Mouse (Mus musculus): ENCODE results near the gene Zfp142. TPM values are rescaled to one million over a fixed set of nuclear protein-coding genes. Genes with fewer than 3 reads are reported as not detected.

Gene Zfp142
- 6.5 and 6.9 TPM in 2 replicates for polyA plus RNA-seq (2015; fragmentation: Nextera tagmentation; extraction: Ambion mirVana)

DNA sequence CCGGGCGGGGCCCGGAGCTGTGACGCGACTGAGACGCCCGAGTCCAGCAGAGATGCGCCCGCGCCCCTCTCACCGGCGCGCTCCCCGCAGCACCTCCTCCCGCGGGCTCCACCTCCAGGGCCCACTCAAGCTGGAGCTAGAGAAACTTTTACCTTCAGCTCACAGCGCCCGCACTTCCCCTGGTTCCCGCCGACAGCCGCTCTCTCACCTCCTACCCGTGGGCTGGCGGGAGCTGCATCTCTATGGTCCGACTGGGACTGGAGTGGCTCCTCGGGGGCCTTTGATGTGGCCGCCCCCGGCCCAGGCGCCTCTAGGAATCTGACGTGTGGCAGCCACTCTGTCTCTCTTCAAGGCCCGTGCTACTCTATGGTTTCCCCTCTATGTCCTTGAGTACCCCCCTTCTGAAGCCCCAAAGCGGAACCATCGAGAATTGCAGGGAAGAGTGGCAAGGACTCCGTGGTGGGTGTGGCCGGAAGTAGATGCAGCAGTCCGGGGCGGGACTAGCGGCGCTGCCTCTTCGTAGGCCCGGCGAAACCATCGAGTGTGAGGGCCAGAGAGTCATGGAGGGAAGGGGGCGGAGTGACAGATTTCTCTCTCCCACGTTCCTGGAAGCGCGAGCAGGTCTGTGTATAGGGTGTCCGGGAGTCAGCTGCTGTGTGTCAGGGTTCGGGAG lies at the start of gene Zfp142, which contains the start of gene Bcs1l:
Gene Zfp142, minus strand, starts transcription at position 474 of the 673 bp plus-strand sequence.
Gene Bcs1l, plus strand, starts transcription at position 517 of the 673 bp plus-strand sequence.
- under 1% methylated on average over 48 of the region's 48 CpGs for WGBS
- peak; percentile 99 for ATAC-seq (ENCODE audit: borderline replicate concordance, extremely low read depth, low FRiP score, low TSS enrichment)

DNA sequence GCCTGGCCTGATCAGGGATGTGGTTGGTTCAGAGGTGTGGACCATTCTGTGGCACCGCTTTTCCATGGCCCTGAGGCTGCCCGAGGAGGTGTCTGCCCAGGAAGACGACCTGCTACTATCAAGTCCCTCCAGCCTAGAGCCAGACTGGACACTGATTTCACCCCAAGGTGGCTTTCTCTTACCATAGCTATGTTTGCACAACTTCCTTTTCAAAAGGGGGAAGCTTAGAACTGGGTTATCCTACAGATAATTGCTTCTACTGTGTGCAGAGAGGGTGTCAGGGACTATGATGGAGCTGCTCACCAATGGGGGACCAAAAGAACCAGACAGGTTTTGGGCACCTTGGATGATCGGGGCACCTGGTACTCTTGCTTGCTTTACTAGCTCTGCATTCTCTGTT lies 44.7 kb upstream of the Zfp142 start:
- Histone ChIP-seq H3K36me3 (no peaks in the 10 kb centered on the region), H3K4me3 (no peak overlapping the region), H3K9ac (no peak overlapping the region), H3K27me3 (no peaks in the 10 kb centered on the region), H3K27ac (no peak overlapping the region), H3K4me1 (no peaks in the 10 kb centered on the region), H3K4me2 (no peak overlapping the region), H3K9me3 (no peaks in the 10 kb centered on the region)
- ATAC-seq (ENCODE audit: borderline replicate concordance, extremely low read depth, low FRiP score, low TSS enrichment): no peak
- 83% methylated on average over 4 of the region's 4 CpGs for WGBS

More for the DNA sequence above, at the start of gene Zfp142, which contains the start of gene Bcs1l:
- H3K4me1 ChIP-seq: peaks cover 21% of the 10 kb centered on the region
- peak within 1 kb of the TSS; percentile 77 for H3K27ac ChIP-seq
- no peaks in the 10 kb centered on the region for H3K27me3 ChIP-seq
- no peaks in the 10 kb centered on the region for H3K9me3 ChIP-seq
- peak within 1 kb of the TSS; percentile 80 for H3K9ac ChIP-seq
- H3K4me2 ChIP-seq: peak within 1 kb of the TSS; percentile 87
- peak within 1 kb of the TSS; percentile 90 for H3K4me3 ChIP-seq
- H3K36me3 ChIP-seq: peaks cover 43% of the 10 kb centered on the region

DNA sequence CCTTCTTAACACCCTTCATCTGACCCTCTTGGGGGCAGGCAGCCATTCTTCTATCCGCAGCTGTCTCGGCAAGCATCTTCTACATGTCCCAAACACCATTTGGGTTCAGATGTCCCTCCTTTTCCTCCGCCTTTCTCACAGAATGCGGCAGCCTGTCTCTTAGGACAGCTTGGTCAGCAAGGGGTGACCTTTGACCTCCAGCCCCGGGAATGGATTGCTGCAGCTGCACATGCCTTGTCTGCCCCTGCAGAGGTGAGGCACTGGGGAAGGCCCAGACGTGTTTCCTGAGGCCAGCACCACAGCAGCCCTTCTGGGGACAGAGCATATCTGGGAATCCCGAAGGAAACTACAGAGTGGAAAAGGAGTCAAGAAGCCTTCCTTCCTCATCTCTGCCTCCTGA lies 40.0 kb upstream of the Zfp142 start:
- no peak for ATAC-seq (ENCODE audit: borderline replicate concordance, extremely low read depth, low FRiP score, low TSS enrichment)
- 32% methylated on average over 7 of the region's 7 CpGs for WGBS

DNA sequence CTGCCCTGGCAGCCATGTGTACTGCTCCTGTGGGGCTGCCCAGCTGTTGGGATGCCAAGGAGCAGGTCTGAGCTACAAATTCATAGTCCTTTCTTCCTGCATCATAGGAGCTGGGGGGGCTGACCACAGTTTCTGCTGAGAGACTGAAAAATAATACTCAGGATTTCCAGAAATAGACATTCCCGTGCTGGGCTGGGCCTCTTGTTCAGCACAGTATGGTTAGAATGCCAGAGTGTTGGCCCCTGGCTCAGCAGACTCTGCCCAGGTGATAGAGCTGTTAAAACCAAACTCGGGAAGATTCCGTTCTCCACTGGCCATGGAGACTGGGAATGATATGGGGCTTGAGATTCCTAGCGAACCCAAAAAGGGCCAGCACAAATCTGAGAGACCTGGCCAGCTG lies 38.0 kb upstream of the Zfp142 start:
- Histone ChIP-seq H3K9me3 (no peaks in the 10 kb centered on the region), H3K9ac (no peak overlapping the region), H3K4me1 (no peaks in the 10 kb centered on the region), H3K4me2 (no peak overlapping the region), H3K4me3 (no peak overlapping the region), H3K27ac (no peak overlapping the region), H3K36me3 (no peaks in the 10 kb centered on the region), H3K27me3 (no peaks in the 10 kb centered on the region)
- no peak for ATAC-seq (ENCODE audit: borderline replicate concordance, extremely low read depth, low FRiP score, low TSS enrichment)
- 80% methylated on average over 4 of the region's 4 CpGs for WGBS

More for the DNA sequence above, 40.0 kb upstream of the Zfp142 start:
- no peaks in the 10 kb centered on the region for H3K9me3 ChIP-seq
- no peak overlapping the region for H3K9ac ChIP-seq
- no peaks in the 10 kb centered on the region for H3K4me1 ChIP-seq
- no peak overlapping the region for H3K4me2 ChIP-seq
- H3K27me3 ChIP-seq: no peaks in the 10 kb centered on the region
- no peak overlapping the region for H3K27ac ChIP-seq
- H3K4me3 ChIP-seq: no peak overlapping the region
- H3K36me3 ChIP-seq: no peaks in the 10 kb centered on the region

DNA sequence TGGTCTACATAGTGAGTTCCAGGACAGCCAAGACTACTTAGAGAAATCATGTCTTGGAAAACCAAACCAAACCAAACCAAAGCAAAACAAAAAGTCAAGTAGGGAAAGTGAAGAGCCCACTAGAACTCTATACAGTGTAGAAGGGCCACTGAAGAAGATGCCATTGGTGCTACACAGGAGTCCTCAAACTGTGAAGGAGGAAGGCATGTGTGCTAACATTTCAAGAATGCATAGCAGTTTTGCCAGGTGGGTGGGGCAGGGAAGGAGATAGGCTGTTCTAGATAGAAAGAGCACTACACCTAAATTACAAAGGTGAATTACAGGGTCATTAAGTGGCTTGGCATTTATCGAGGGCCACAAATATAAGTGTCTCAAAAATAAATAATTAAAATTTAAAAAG lies 36.1 kb upstream of the Zfp142 start:
- H3K27me3 ChIP-seq: no peaks in the 10 kb centered on the region
- no peak overlapping the region for H3K9ac ChIP-seq
- H3K4me1 ChIP-seq: no peaks in the 10 kb centered on the region
- H3K4me3 ChIP-seq: no peak overlapping the region
- H3K36me3 ChIP-seq: no peaks in the 10 kb centered on the region
- no peak for ATAC-seq (ENCODE audit: borderline replicate concordance, extremely low read depth, low FRiP score, low TSS enrichment)
- H3K9me3 ChIP-seq: no peaks in the 10 kb centered on the region
- H3K4me2 ChIP-seq: no peak overlapping the region
- 77% methylated on average over 1 of the region's 1 CpGs for WGBS
- H3K27ac ChIP-seq: no peak overlapping the region

DNA sequence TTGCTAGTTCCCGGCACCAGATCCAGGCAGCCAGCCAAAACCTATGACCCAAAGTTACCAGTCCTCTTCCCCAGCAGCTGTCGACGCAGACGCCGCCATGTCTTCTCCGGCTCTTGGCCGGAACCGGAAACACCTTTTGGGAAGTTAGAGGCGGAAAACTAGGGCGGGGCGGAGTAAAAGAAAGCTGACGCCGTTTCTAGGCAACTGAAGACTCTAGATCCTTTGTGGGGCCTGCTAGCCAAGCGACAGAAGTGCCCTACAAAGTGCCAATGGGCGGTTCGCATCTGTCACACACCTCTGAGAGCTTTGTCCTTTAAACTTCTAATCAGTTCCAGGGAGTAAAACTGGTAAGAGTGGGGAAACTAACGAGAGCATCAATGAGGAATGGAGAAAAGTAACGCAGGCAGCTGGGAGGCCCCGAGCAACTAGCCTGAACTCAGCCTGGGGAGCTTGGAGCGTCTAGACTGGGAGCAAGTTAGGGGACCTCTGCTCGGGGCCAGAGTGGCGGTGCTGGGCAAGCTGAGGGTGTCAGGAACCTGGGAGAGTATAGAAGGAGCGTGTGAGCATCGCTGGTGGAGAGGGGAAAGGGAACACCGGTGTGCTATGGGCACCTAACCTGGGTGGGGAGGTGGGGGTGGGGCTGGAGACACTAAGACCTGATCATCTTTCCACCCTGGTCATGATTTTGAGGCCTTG lies 13.4 kb upstream of the Zfp142 start, which contains the start of the genes Rnf25 and Stk36:
Gene Rnf25, minus strand, starts transcription at position 131 of the 696 bp plus-strand sequence.
Gene Stk36, plus strand, starts transcription at position 179 of the 696 bp plus-strand sequence.
- WGBS: 8% methylated on average over 25 of the region's 25 CpGs
- Histone ChIP-seq H3K4me3 (peak within 1 kb of the TSS; percentile 95), H3K4me1 (peaks cover 16% of the 10 kb centered on the region)

DNA sequence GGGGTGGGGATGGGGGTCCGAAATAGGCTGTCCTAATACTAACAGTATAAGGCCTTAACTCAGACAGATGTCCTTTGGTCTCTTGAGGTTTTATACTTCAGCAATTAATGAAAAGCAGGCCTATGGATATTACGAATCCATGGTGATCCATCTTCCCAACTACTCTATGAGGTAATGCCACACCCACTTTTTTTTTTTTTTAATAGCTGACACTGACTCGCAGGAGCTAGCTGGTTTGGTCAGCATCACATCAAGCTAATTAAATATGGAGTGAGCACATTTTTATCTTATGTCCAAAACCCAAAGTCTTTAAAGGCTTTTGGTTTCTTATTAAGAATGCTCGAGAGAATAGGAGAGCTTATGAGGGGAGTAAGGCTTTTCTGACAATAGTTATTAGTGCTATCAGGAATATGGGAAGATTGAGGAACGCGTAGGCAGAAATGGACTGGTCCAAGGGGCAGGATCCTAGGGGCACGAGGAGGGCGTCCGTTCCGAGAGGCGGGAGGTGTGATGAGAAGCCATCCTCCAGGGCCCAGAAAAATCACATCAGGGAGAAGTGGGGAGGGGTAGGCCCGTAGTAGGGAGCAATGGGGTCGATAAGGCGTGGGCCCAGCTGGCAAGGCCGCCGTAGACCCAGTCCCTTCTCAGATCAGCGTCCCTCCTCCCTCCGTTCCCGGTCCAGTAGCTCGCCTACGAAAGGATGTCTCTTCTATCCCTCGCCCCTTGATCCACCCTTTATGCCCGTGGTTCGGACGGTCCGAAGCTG lies 12.6 kb upstream of the Zfp142 start:
- 7% methylated on average over 26 of the region's 26 CpGs for WGBS
- ATAC-seq (ENCODE audit: borderline replicate concordance, extremely low read depth, low FRiP score, low TSS enrichment): peak; percentile 54

More for the DNA sequence above, 13.4 kb upstream of the Zfp142 start, which contains the start of the genes Rnf25 and Stk36:
- H3K27ac ChIP-seq: peak within 1 kb of the TSS; percentile 63
- H3K9ac ChIP-seq: peak within 1 kb of the TSS; percentile 89
- H3K9me3 ChIP-seq: no peaks in the 10 kb centered on the region
- H3K36me3 ChIP-seq: peaks cover 21% of the 10 kb centered on the region
- no peaks in the 10 kb centered on the region for H3K27me3 ChIP-seq
- peak within 1 kb of the TSS; percentile 83 for H3K4me2 ChIP-seq
- ATAC-seq (ENCODE audit: borderline replicate concordance, extremely low read depth, low FRiP score, low TSS enrichment): peak; percentile 91

DNA sequence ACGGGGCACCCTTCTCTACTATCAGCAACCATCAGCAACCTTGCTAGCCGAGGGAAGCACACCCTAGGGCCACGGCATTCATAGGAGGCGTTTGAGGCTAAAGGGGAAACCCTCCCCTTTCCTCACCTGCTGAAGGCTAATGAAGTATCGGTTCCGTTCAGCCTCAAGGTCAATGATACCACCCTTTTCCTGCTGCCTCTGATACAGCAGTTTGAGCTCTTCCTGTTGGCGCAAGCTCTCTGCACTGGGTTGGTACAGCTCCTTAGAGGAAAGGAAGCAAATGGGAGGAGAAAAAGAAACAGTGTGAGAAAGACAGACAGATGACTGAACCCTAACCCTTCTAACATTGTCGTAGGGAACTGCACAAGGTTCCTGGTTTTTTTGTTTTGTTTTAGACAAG lies 6.4 kb upstream of the Zfp142 start:
- Histone ChIP-seq H3K4me2 (no peak overlapping the region), H3K9ac (no peak overlapping the region), H3K27me3 (no peaks in the 10 kb centered on the region), H3K36me3 (peaks cover 82% of the 10 kb centered on the region), H3K27ac (no peak overlapping the region), H3K4me3 (no peak overlapping the region), H3K9me3 (no peaks in the 10 kb centered on the region), H3K4me1 (no peaks in the 10 kb centered on the region)
- 75% methylated on average over 8 of the region's 8 CpGs for WGBS
- no peak for ATAC-seq (ENCODE audit: borderline replicate concordance, extremely low read depth, low FRiP score, low TSS enrichment)

More for the DNA sequence above, 12.6 kb upstream of the Zfp142 start:
- H3K9me3 ChIP-seq: no peaks in the 10 kb centered on the region
- H3K27me3 ChIP-seq: no peaks in the 10 kb centered on the region
- peak overlapping the region; percentile 63 for H3K27ac ChIP-seq
- H3K4me1 ChIP-seq: peaks cover 16% of the 10 kb centered on the region
- H3K4me2 ChIP-seq: peak overlapping the region; percentile 83
- H3K4me3 ChIP-seq: peak overlapping the region; percentile 95
- H3K9ac ChIP-seq: peak overlapping the region; percentile 89
- H3K36me3 ChIP-seq: peaks cover 26% of the 10 kb centered on the region

DNA sequence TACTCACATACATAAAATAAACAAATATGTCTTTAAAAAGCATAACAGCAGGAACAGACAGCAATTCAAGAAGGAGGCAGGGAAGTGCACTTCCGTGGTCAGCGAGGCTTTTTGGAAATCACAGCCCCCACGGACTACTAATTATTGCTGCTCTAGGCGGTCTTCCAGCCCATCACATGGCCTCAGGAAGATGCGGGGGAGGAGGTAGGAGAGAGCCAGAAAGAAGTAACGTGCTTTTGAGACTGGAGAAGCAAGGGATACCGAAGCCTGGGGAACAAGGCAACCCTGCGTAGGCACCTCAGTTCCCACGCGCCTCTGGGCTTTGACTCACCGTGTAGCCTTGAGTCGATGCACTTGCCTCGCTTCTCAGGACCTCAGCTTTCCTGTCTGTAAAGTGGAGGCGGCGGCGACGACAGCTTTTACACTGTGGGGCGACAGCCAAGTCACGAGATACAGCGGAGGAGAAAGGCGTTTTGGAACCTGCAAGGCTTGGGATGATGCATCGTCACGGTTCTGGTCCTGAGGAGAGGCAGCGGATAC lies 743 bp downstream of the Zfp142 start:
- Histone ChIP-seq H3K9ac (peak overlapping the region; percentile 77), H3K9me3 (no peaks in the 10 kb centered on the region), H3K4me3 (peak overlapping the region; percentile 90), H3K27me3 (no peaks in the 10 kb centered on the region), H3K4me2 (peak overlapping the region; percentile 87), H3K27ac (peak overlapping the region; percentile 77), H3K36me3 (peaks cover 41% of the 10 kb centered on the region), H3K4me1 (peaks cover 21% of the 10 kb centered on the region)
- WGBS: 2% methylated on average over 24 of the region's 24 CpGs
- 0 out of 2 replicates have a peak, but pooled peaks have one; percentile 0 for ATAC-seq (ENCODE audit: borderline replicate concordance, extremely low read depth, low FRiP score, low TSS enrichment)

DNA sequence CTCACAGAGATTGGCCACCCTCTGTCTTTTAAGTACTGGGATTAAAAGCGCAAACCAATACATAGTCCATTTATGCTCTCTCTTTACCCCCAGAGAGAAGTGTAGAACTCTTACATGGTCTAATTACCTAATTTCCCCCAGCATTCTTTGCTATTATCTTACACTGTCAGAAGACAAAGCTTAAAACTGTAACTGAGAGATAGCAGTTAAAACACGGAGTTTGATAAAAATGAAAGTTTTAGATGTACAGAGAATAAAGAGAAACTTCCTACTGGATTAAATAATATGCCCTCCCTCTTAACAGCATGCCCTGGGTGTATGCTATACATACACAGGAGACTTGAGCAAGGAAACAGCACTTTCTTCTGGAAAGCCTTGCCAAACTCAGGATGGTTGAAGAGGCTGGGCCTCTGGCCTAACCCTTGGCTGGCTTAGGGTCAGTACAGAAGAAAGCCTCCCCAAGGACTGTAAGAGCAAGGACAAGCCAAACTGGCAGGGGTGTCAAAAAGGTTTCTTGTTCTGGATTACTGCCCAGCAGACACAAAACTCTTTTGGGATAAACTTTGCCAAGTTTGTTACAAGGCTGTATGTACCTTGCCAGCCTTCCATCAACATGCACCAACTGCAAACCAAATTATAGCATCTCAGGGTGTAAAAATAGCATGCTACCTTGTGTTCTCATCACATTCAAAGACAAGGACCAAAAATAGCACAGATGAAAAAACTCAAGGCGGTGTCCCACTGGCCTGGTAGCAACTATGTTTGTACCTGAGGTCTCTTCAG lies 3.2 kb downstream of the Zfp142 start:
- Histone ChIP-seq H3K27me3 (no peaks in the 10 kb centered on the region), H3K9ac (no peak overlapping the region), H3K4me3 (no peak overlapping the region), H3K36me3 (peaks cover 22% of the 10 kb centered on the region), H3K27ac (no peak overlapping the region), H3K4me1 (peaks cover 21% of the 10 kb centered on the region), H3K4me2 (no peak overlapping the region), H3K9me3 (no peaks in the 10 kb centered on the region)
- 90% methylated on average over 3 of the region's 3 CpGs for WGBS
- no peak for ATAC-seq (ENCODE audit: borderline replicate concordance, extremely low read depth, low FRiP score, low TSS enrichment)

DNA sequence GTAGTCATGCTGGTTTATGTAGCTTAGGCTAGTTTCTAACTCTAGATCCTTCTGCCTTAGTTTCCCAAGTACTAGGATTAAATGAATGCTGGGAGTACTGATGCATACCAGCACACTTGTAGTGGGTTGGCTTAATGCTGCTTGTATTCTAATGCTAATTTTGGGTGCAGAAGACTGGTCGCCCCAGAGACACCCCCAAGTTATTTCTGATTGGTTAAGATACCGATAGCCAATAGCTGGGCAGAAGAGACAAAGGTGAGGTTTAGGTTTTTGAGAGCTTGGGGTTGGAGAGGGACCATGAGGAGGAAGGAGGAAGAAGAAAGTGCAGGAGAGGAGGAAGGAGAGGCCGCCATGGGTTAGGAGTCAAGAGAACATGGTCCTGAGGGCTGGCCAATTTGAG lies 5.4 kb downstream of the Zfp142 start:
- H3K9me3 ChIP-seq: no peaks in the 10 kb centered on the region
- ATAC-seq (ENCODE audit: borderline replicate concordance, extremely low read depth, low FRiP score, low TSS enrichment): no peak
- H3K27ac ChIP-seq: no peak overlapping the region
- no peak overlapping the region for H3K4me3 ChIP-seq
- H3K9ac ChIP-seq: no peak overlapping the region
- no peak overlapping the region for H3K4me2 ChIP-seq
- WGBS: 86% methylated on average over 3 of the region's 3 CpGs
- H3K36me3 ChIP-seq: peaks cover 34% of the 10 kb centered on the region
- H3K4me1 ChIP-seq: peaks cover 15% of the 10 kb centered on the region
- H3K27me3 ChIP-seq: no peaks in the 10 kb centered on the region

Measured in lung, embryonic 15.5 days (tissue).